Mouse (Mus musculus): ENCODE measurements at regions not wholly inside any gene's neighbourhood (a gene's known extent, or its start where the extent isn't known, plus 50 kb on each side); places are given as distances from the start of the nearest gene placed in this dataset.

DNA sequence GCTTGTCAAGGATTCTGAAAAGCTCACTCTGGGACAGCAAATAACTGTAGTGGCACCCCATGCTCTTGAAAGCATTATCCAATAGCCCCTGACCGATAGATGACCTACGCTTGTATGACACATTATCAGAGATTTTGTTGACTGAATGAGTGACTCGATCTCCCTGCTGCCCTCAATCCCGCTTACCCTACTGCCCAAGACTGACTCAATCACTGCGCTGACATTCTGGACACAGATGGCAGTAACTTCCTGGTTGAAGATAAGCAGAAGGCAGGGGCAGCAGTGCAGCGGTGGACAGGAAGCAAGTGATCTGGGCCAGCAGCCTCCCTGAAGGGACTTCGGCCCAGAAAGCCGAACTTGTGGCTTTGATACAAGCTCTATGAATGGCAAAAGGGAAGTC, 248.7 kb upstream of the Tpk1 start:
- no peak for DNase-seq (ENCODE audit: low read depth, low spot score)
- WGBS = 84% methylated on average over 8 of the region's 8 CpGs

DNA sequence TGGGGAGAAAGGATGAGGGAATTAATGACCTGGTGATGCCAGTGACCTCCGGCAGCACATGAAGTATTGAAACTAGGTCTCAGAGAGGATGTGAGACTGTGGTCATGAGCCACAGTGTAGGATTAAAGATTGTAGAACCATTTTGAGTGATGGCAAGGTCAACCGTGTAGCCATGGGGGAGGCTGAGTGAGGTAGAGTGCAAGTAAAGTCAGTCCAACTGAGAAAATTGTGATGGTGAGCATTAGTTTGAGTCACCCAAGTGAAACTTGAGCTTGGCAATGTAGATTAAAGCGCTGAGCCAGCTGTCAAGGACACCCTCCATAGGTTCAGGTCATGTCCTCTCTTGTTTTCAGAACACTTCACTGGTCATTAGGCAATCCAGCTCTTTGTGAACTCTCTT, 219.9 kb upstream of the Tpk1 start:
- WGBS = 78% methylated on average over 3 of the region's 3 CpGs
- DNase-seq (ENCODE audit: low read depth, low spot score) = no peak

DNA sequence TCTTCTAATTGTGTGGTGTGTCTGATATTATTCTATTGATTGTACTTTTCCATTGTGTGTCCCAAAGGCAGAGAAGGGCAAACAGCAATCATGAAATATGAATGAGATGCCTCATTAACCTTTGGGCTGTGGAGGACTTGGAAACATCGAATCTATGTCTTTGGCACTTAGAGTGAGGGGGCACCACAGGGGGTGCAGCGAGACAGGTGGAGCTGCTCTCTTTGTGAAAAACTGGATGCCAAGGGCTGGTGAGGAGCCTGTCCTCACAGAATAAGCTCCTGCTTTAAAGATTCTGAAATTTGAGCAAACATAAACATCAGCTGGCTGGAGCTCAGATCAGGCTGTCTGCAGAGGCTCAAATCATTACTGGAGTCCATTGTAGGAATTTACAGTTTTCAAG, 210.6 kb upstream of the Tpk1 start:
- WGBS = 71% methylated on average over 2 of the region's 2 CpGs
- DNase-seq (ENCODE audit: low read depth, low spot score) = no peak

DNA sequence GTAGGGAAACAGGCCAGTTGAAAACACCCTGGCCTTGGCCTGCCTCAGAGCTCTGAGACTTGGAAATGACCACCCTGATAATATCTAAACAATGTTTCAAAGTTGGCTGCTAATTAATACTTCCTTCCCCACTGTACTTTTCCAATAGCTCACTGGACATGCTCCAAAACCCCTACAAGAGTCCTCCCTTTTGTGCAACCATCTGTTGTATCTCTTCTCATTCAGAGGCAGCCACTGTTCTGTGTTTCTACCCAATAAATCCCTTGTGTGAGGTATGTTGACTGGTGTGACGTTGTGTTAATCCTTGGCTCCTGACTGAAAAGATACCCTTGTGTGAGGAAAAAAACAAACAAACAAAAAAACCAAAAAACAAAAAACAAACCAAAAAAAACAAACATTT, 193.3 kb upstream of the Tpk1 start:
- DNase-seq (ENCODE audit: low read depth, low spot score) = no peak
- 61% methylated on average over 1 of the region's 1 CpGs for WGBS

DNA sequence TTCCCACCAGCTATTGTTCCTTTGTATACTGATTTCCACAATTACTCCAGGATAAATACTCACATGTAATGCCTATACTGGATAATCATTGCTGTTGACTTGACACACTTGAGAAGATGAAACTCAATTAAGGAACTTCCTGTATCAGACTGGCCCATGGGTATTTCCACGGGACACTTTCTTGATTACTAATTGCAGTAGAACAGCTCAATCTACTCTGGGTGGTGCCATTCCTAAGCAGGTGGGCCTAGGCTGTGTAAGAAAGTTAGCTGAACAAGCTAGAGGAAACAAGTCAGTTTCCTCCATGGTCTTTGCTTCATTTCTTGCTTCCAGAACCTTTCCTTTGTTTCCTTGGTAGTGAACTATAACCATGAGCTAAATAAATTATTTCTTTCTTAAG, 191.0 kb upstream of the Tpk1 start:
- WGBS = 48% methylated on average over 1 of the region's 1 CpGs

DNA sequence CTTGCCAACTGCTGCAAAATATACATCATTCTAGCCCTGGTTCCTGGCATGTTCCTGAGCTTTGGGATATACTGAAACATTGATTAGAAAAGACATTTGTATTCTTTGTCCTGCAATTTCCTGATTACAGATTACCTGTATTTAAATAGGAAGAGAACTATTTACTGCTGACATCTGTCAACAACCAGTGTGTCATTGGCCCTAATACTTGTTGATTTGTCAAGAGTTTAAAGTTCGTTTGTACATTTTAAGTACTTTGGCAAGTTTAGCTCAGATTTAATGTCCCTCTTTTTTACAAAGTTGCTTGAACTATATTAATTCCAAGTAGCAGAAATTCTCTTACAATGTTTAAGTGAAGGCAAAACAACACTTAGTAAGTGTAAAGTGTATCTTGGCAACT, 187.4 kb upstream of the Tpk1 start:
- no peak for DNase-seq (ENCODE audit: low read depth, low spot score)
- 66% methylated on average over 1 of the region's 1 CpGs for WGBS

More for the DNA sequence above, 191.0 kb upstream of the Tpk1 start:
- no peak for DNase-seq (ENCODE audit: low read depth, low spot score)

DNA sequence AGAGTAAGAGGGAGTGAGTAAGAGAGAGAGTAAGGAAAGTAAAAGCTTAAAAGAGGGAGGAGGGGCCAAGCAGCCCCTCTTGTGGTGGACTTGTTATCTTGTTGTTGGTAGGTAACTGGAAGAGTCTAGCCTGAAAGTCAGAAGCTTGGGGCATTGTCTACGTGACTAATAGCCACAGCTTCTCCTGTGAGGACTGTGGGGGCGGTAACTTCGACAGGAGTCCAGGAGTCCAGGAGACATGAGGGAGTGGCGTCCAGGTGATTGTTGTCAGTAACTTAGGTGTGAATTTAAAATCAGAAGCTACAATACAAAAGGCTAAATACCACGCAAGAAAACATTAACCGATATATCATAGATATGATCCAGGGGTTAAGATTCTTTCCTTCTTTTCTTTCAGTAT, 185.2 kb upstream of the Tpk1 start:
- DNase-seq (ENCODE audit: low read depth, low spot score) = peak; percentile 14
- 41% methylated on average over 6 of the region's 6 CpGs for WGBS

DNA sequence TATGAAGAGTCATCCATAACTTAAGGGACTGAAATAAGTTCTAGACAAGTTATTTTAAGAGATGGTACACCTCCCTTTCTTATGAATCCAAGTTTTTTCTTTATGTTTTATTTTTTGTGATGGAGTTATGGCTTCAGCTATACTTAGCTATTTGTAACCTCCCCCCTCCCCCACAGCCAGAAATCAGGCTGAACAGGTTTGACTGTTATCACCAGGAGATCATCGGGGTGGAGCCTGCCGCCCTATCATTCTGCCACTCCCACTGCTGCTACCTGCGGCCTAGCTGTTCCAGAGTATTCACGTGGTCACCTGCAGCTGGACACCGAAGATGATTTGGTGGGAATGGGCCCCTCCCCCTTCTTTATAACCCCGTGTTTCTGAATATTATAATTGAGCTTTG, 172.9 kb upstream of the Tpk1 start:
- peak; percentile 0 for DNase-seq (ENCODE audit: low read depth, low spot score)
- 30% methylated on average over 6 of the region's 6 CpGs for WGBS

DNA sequence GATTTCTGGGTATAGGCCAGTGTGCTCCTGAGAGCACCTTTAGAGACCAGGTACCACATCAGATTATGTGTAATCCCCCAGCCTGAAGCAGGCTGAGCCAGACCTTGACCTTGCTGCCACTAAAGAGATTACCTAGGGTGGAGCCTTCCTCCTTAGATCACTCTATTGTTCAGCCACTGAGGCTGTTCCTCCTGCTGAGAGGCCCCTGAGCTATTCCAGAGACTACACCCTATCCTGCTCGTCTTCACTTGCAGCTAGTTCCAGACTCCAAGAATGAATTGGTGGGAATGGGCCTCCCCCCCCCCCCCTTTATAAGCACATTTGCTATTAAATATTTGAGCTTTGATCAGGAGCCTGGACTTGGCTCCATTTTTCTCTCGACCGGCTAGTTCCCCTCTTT, 163.8 kb upstream of the Tpk1 start:
- WGBS = 68% methylated on average over 3 of the region's 3 CpGs

More for the DNA sequence above, 163.8 kb upstream of the Tpk1 start:
- DNase-seq (ENCODE audit: low read depth, low spot score) = no peak
